Mouse (Mus musculus) gastrocnemius, adult 8-10 months (tissue): ENCODE measurements around the gene Otof. TPM values are rescaled to one million over a fixed set of nuclear protein-coding genes. Genes with fewer than 3 reads are reported as not detected.

Experiments
- DNase-seq, 2 experiments: peaks; one replicate each; pipeline ENCODE4 v3.0.0; 2022; ENCODE audit warnings: low spot score in 2 of 2
- total RNA-seq, 4 experiments: library from RNA; stranded (reverse); gene quantifications; 2 replicates each; pipeline ENCODE4 v1.2.4; 2022

Otof gene
- total RNA-seq, 4 experiments from 2014 or later: 0.02 to 0.05 (median 0.04) TPM; not detected in 1

- no peak for DNase-seq
Measured at GRCm38 (mm10) chr5:30423572-30424244, 38.0 kb downstream of the Otof start.

GRCm38 (mm10) chr5:30423121-30423520, 38.6 kb downstream of the Otof start:
- DNase-seq: no peak

- no peak for DNase-seq
Measured at GRCm38 (mm10) chr5:30416665-30417064, 45.1 kb downstream of the Otof start.

- DNase-seq: no peak
Measured at GRCm38 (mm10) chr5:30415876-30416275, 45.9 kb downstream of the Otof start.

GRCm38 (mm10) chr5:30415381-30415780, 46.4 kb downstream of the Otof start:
- DNase-seq: no peak

- DNase-seq: no peak
Measured at GRCm38 (mm10) chr5:30411524-30411923, 50.2 kb downstream of the Otof start.

DNA sequence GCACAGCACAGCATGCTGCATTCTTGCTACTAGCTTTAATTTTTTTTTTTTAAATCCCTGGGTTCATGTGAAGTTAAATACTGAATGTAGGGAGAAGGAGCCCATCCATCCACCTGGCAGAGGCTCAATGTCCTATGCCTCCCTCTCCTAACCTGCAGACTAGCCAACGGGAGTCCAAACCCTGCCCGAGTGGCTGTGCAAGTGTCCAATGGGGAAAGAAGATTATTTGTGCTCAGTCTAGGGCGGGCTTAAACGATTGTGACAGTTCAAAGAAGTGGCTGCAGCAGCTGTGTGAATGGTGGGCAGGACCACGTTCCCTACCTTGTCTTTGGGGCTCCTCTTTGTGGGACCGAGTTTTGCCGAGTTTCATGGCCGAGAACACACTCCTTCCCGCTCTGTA, 54.9 kb downstream of the Otof start:
- no peak for DNase-seq

- DNase-seq: no peak
Measured at GRCm38 (mm10) chr5:30401165-30401564, 60.6 kb downstream of the Otof start.

DNA sequence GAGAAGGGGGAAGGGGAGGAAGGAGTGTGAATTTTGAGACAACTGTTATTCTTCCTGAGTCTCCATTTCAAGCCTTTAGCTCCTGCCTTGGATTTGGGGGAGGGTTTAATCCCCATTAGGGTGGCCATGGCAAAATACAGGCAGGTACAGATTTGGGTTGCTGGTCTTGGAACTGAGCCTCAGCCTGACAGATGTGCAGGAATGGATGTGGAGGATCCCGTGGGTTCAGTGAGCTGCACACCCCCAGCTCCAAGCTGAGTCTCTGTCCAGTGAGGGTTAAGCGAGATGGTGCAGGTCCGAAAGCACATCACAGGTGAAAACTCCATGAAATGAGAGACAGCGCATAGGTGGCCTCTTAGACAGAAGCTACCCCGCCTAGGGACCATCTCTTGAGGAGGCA, 61.2 kb downstream of the Otof start:
- DNase-seq: no peak

GRCm38 (mm10) chr5:30391473-30391872, 70.3 kb downstream of the Otof start:
- peak; percentile 19 to 36 for DNase-seq

GRCm38 (mm10) chr5:30389836-30390235, 71.9 kb downstream of the Otof start:
- DNase-seq: no peak

- DNase-seq: no peak
Measured at GRCm38 (mm10) chr5:30387726-30388125, 74.0 kb downstream of the Otof start.

- DNase-seq: no peak
Measured at GRCm38 (mm10) chr5:30382876-30383275, 78.9 kb downstream of the Otof start.

DNA sequence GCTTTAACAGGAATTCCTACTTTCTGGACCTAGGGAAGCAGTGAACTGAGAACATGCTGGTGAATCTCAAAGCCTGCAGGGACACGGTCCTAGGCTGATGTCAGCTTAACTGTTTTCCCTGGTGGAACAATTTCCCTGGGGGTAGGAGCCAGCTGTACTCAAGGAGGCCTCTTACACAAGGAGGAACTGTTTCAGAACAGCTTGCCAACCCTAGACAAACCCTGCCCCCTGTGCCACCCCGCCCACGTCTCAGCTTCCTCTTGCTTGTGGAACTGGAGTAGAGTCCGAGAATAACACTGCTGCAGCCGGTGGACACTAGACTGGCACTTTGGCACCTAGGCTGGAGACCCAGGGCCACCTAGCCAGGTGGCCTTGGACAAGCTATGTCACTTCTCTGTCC, 92.3 kb downstream of the Otof start:
- peak; percentile 37 to 46 for DNase-seq

GRCm38 (mm10) chr5:30367405-30367804, 94.3 kb downstream of the Otof start:
- no peak for DNase-seq

DNA sequence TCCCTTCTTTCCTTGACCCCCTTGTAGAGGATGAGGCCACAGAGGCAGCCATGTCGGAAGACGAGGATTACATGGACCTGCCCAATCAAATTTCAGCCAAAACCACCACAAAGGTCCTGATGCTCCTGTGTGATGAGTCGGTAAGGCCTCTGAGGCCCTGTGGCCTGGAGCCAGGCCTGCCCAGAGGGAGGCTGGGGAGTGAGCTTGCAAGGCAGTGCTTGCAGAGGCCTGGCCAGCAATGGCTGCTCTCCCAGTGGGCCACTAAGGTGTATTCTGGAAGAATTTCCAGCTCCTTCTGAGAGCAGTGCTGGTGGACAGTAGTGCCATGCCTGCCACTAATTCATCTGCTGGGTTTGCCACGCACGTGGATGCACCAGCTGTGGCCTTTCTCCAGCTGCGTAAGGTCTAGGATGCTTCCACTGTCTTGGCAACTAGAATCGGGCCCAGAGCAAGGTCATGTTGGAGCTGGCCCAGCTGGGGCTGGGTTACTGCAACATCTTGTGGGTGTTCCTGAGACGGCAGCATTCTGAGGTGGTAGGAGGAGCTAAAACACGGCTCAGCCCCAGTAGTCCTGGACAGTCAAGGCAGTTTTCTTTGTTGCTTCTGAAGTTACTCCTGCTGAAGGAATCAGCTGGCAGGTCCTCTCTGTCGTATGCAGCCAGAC, 103.2 kb downstream of the Otof start:
- DNase-seq: no peak

DNA sequence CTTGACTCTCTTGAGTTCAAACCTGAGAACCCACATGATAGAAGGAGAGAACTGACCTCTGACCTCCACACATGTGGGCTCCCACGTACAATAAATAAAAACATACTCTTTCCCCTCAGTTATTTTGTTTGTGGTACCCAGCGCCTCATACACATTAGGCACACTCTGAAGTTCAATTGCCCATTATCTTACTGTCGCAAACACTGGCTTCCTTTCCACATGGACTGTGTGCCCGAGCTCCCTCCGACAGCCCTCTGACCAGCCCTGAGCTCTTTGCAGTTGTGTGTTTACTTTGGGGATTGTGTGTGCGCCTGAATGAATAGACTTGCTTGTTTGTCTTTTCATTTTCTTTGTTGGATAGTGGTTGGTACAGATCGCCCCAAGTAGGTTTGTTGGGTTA, 105.1 kb downstream of the Otof start:
- DNase-seq: no peak

DNA sequence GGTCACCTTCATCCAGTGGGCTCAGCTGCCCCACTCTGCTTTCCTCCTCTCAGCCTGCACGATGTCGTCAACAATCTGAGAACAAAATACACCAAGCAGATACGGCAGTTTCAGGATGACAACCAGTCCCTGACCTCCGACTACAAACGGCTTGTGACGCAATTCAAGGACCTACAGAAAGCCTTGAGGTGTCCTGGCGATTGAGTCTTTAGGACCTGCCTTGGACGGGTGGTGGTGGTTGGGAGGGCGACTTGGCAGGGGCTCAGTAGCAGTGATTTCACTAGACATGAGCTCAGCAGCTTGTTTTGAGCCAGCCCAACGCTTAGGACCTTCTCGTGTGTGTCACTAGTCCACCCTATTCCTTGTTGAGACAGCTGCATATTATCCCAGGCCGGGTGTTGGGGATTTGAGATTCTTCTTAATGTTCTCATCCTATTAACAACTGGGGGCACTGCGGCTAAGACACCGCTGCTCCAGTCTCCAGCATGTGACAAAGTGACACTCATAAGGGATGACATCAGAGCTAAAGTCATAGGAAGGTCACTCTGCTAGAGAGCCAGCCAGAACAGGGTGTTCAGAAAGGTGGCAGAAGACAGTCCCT, 106.1 kb downstream of the Otof start:
- DNase-seq: no peak

DNA sequence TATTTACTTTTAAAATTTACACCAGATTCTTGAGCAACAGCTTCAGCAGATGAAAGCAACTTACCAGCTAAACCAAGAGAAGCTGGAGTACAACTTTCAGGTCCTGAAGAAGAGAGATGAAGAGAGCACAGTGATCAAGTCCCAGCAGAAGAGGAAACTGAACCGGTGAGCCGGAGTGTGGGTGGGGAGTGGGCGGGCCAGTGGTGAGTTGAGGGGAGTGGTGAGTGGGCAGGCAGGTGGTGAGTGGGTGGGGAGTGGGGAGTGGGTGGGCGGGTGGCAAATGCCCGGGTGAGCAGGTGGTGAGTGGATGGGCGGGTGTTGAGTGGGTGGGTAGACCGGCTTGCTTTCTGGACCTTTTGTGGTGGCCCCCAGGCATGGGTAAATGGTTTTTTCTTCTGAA, 106.6 kb downstream of the Otof start:
- DNase-seq: no peak

- no peak for DNase-seq
Measured at GRCm38 (mm10) chr5:30353605-30354004, 108.1 kb downstream of the Otof start.

- no peak for DNase-seq
Measured at GRCm38 (mm10) chr5:30343886-30344285, 117.8 kb downstream of the Otof start.

- no peak for DNase-seq
Measured at GRCm38 (mm10) chr5:30343107-30343506, 118.6 kb downstream of the Otof start.

- no peak for DNase-seq
Measured at GRCm38 (mm10) chr5:30342601-30343015, 119.1 kb downstream of the Otof start.
